Mouse (Mus musculus) embryonic facial prominence, embryonic 15.5 days (tissue): ENCODE data around the gene Ear2. TPM values are rescaled to one million over a fixed set of nuclear protein-coding genes. Genes with fewer than 3 reads are reported as not detected.
"Not testable (repeated sequence)": the region's sequence is repeated elsewhere in the genome, so short reads cannot be mapped to it uniquely, and the experiment has no call there.

Experiments
- ATAC-seq: fragments of 200-750 bp; cut with Nextera tagmentation; 2 replicates; pipeline ENCODE4 v1.8.0; 2017; ENCODE audit warnings: low read depth, moderate TSS enrichment; ENCODE audit not compliant: insufficient number of reproducible peaks, low FRiP score, low TSS enrichment
- H3K27ac ChIP-seq: fragments of 300-500 bp; sonication (generic); replicated peaks from 2 replicates; pipeline ENCODE4 v1.5.1; 2015; ENCODE audit warnings: mild to moderate bottlenecking, inconsistent platforms
- H3K27me3 ChIP-seq: fragments of 300-500 bp; sonication (generic); 2 replicates; pipeline ENCODE4 v1.6.1; 2015; ENCODE audit warnings: inconsistent platforms
- H3K36me3 ChIP-seq: fragments of 300-500 bp; sonication (generic); 2 replicates; pipeline ENCODE4 v1.6.1; 2015; ENCODE audit warnings: mild to moderate bottlenecking, inconsistent platforms
- H3K4me1 ChIP-seq: fragments of 300-500 bp; sonication (generic); 2 replicates; pipeline ENCODE4 v1.6.1; 2015; ENCODE audit warnings: inconsistent platforms
- H3K4me2 ChIP-seq: fragments of 300-500 bp; sonication (generic); replicated peaks from 2 replicates; pipeline ENCODE4 v1.6.1; 2015; ENCODE audit warnings: mild to moderate bottlenecking, inconsistent platforms
- H3K4me3 ChIP-seq: fragments of 300-500 bp; sonication (generic); replicated peaks from 2 replicates; pipeline ENCODE4 v1.5.1; 2015; ENCODE audit warnings: mild to moderate bottlenecking, inconsistent platforms
- H3K9ac ChIP-seq: fragments of 300-500 bp; sonication (generic); 2 replicates; pipeline ENCODE4 v1.6.1; 2015; ENCODE audit warnings: inconsistent platforms
- H3K9me3 ChIP-seq: fragments of 300-500 bp; sonication (generic); replicated peaks from 2 replicates; pipeline ENCODE4 v1.6.1; 2016; ENCODE audit warnings: inconsistent platforms
- WGBS: fragments of 180-500 bp; shearing (Covaris S2); methylation state at CpG from one replicate; pipeline ENCODE4 v1.1.7; 2015; 5-methylcytosine and 5-hydroxymethylcytosine counted together
- polyA plus RNA-seq: library from polyadenylated mRNA; unstranded; fragments of >200 nt; fragmentation: Nextera tagmentation; extraction: Ambion mirVana; gene quantifications from 2 replicates; pipeline ENCODE4 v1.2.1, GENCODE M21; 2015

The Ear2 gene
- polyA plus RNA-seq: 0.25 and 0.48 TPM in 2 replicates

DNA sequence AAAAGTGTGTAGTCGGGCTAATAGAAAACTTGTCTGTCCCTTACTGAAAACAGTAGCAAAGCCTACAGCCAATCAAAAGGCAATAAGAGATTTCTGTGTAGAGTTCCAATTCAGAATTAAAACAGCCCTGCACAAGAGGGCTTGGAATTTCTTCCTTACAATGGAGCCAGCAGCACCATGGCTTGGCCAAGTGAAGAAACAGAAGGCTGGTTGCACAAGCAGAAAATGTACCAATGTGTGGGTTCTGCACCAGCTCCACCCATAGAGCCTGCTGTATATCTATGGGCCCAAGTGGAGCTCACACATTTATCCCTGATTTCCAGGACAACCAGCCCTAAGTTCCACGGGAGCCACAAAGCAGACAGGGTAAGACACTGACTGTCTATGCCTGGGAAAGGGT lies at the start of gene Ear2:
Gene Ear2 (plus strand): TSS at position 301 of the 400 bp plus-strand sequence.
- 83% methylated on average over 2 of the region's 2 CpGs for WGBS

GRCm38 (mm10) chr14:44067879-44068278 lies 34.6 kb upstream of the Ear2 start:
- 77% methylated on average over 1 of the region's 1 CpGs for WGBS
- H3K4me3 ChIP-seq, H3K36me3 ChIP-seq, H3K27ac ChIP-seq, H3K9me3 ChIP-seq, H3K27me3 ChIP-seq, H3K4me1 ChIP-seq, H3K9ac ChIP-seq, H3K4me2 ChIP-seq, ATAC-seq: not testable (repeated sequence)

More for the DNA sequence above, at the start of gene Ear2:
- not testable (repeated sequence) for H3K27ac ChIP-seq, H3K27me3 ChIP-seq, H3K9ac ChIP-seq, ATAC-seq, H3K4me3 ChIP-seq, H3K9me3 ChIP-seq, H3K4me1 ChIP-seq, H3K4me2 ChIP-seq, H3K36me3 ChIP-seq

GRCm38 (mm10) chr14:44070595-44070994 lies 31.9 kb upstream of the Ear2 start:
- not testable (repeated sequence) for H3K4me1 ChIP-seq, ATAC-seq, H3K4me2 ChIP-seq, H3K4me3 ChIP-seq, H3K9ac ChIP-seq, H3K27ac ChIP-seq, H3K9me3 ChIP-seq, H3K27me3 ChIP-seq, H3K36me3 ChIP-seq
- WGBS: 78% methylated on average over 2 of the region's 3 CpGs

DNA sequence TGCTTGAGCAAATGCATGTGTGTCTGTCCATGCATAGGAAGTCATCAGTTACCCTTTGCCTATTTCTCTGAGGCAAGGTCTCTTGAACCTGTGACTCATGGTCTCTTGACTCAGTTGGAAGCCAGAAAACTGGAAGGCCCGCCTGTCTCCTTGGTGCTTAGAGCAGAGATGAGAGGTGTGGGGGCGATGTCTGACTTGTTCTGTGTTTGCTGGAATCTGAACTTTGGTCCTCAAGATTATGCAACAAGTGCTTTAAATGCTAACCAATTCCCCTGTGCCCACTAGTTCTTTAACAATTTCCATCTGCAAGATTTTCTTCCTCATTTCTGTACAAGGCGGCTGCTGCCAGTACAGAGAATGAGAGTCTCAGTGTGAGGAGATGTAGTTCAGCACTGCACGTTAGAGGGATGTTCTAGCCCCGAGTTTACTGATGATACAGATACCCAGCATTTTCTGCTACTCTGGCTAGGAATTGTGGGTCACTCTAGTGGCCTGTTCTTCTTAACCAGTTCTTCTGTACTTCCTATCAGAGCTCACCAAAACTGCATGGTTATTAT lies 24.6 kb upstream of the Ear2 start:
- WGBS: 57% methylated on average over 5 of the region's 5 CpGs
- H3K4me1 ChIP-seq, H3K9me3 ChIP-seq, H3K36me3 ChIP-seq, ATAC-seq, H3K27me3 ChIP-seq, H3K4me3 ChIP-seq, H3K27ac ChIP-seq, H3K9ac ChIP-seq, H3K4me2 ChIP-seq: not testable (repeated sequence)

- not testable (repeated sequence) for H3K27ac ChIP-seq, H3K27me3 ChIP-seq, H3K4me3 ChIP-seq, H3K9ac ChIP-seq, H3K9me3 ChIP-seq, H3K4me2 ChIP-seq, ATAC-seq, H3K36me3 ChIP-seq, H3K4me1 ChIP-seq
- WGBS: 83% methylated on average over 1 of the region's 1 CpGs
Observed at GRCm38 (mm10) chr14:44086588-44086987, 15.9 kb upstream of the Ear2 start.

GRCm38 (mm10) chr14:44087535-44087934 lies 14.9 kb upstream of the Ear2 start:
- H3K4me2 ChIP-seq: not testable (repeated sequence)
- WGBS: 64% methylated on average over 2 of the region's 2 CpGs

DNA sequence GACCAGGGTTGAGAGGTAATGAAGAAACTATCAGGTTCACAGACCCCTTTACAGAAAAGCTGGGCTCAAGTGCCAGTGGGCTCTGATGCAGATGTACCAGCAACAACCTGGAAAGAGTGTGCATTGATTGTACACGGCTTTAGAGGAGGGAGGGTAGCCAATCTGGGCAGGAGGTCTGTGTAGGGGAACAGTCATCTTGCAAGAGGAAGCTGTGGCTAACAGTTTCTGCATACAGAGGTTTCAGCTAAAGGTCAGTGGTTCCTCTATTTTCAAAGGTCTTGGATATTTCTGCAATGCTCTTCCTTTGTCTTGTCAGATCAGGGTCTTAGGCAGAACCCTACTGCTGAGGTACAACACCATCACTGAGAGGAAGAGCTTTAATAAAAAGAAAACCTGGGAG lies 10.9 kb upstream of the Ear2 start:
- not testable (repeated sequence) for H3K4me1 ChIP-seq
- 56% methylated on average over 1 of the region's 1 CpGs for WGBS

More at GRCm38 (mm10) chr14:44087535-44087934, 14.9 kb upstream of the Ear2 start:
- not testable (repeated sequence) for ATAC-seq, H3K9me3 ChIP-seq, H3K36me3 ChIP-seq, H3K4me3 ChIP-seq, H3K27ac ChIP-seq, H3K4me1 ChIP-seq, H3K27me3 ChIP-seq, H3K9ac ChIP-seq

DNA sequence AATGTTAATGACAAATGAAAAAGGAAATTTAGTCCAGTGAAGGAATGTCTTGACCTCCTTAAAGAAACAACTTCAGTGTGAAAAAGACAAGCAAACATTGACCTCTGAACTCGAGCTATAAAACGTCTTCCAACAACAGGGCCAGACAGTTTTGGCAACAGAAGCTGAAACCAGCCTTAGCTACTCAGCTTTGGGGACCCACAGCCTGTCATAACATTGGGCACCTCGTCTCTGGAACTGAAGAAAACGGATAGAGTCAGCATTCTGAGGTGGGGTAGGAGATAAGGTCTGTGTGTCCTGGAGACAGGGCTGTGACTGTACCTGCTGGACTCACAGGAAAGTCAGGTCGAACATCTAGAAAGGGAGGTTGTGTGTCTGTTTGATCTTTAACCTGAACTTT lies 8.0 kb upstream of the Ear2 start:
- H3K27ac ChIP-seq, H3K27me3 ChIP-seq, H3K4me1 ChIP-seq, H3K9ac ChIP-seq, ATAC-seq, H3K4me3 ChIP-seq, H3K36me3 ChIP-seq, H3K4me2 ChIP-seq, H3K9me3 ChIP-seq: not testable (repeated sequence)
- WGBS: 57% methylated on average over 5 of the region's 5 CpGs

More for the DNA sequence above, 10.9 kb upstream of the Ear2 start:
- H3K4me2 ChIP-seq, H3K4me3 ChIP-seq, H3K36me3 ChIP-seq, H3K27me3 ChIP-seq, H3K27ac ChIP-seq, H3K9me3 ChIP-seq, H3K9ac ChIP-seq, ATAC-seq: not testable (repeated sequence)

GRCm38 (mm10) chr14:44100030-44100429 lies 2.4 kb upstream of the Ear2 start:
- not testable (repeated sequence) for H3K9me3 ChIP-seq, H3K9ac ChIP-seq, H3K4me1 ChIP-seq, H3K36me3 ChIP-seq, H3K4me3 ChIP-seq, H3K27ac ChIP-seq, H3K4me2 ChIP-seq, ATAC-seq, H3K27me3 ChIP-seq
- no CpG with 5 or more reads among the region's 1 CpGs for WGBS

DNA sequence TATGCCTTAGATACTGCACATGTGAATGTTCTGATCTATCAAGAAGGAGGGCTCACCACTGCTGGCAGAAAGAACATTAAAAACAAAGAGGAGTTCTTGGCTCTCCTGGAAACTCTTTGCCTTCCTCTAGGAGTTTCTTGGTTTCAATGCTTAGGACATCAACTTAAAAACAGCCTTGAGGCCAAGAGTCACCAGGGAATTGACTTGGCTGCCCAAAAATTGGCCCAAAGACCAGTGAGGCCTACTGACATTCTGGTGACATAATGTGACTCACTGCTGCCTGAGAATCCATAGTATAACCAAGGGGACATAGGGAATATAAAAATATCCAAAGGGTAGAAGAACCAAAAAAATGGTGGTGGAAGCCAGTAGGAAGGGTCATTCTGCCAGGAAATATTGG lies 8.5 kb downstream of the Ear2 start:
- Histone ChIP-seq H3K4me3 (no peak overlapping the region), H3K9me3 (no peaks in the 10 kb centered on the region), H3K27me3 (no peaks in the 10 kb centered on the region), H3K9ac (no peak overlapping the region), H3K27ac (no peak overlapping the region), H3K4me1 (no peaks in the 10 kb centered on the region), H3K36me3 (no peaks in the 10 kb centered on the region), H3K4me2 (no peak overlapping the region)
- ATAC-seq: no peak

DNA sequence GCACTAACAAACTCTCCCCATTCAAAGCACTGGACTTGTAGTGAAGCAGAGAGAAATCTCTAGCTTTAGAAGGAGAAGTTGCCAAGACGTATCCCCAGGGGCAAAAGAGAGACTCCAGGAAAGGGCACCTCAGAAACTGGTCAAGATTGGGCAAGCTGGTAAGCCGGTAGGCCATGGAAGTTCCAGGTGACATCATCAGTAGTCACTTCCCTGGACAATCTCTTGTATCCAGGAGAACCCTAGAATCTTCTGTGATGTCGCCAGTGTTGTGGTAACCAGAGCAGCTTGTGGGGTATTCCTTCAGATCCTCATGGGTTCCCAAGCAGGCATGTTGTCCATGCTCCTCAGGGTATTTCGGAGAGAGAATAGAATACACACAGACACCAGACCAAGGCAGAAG lies 21.1 kb downstream of the Ear2 start, which contains the start of gene Gm3327:
Gene Gm3327 (plus strand): TSS at position 301 of the 400 bp plus-strand sequence.
- not testable (repeated sequence) for H3K9ac ChIP-seq, H3K27ac ChIP-seq, H3K4me1 ChIP-seq, H3K4me2 ChIP-seq, H3K9me3 ChIP-seq, H3K27me3 ChIP-seq, H3K4me3 ChIP-seq, ATAC-seq, H3K36me3 ChIP-seq
- WGBS: 91% methylated on average over 4 of the region's 4 CpGs
